Mouse (Mus musculus): ENCODE measurements around the gene Fmnl2.

Fmnl2 gene

DNA sequence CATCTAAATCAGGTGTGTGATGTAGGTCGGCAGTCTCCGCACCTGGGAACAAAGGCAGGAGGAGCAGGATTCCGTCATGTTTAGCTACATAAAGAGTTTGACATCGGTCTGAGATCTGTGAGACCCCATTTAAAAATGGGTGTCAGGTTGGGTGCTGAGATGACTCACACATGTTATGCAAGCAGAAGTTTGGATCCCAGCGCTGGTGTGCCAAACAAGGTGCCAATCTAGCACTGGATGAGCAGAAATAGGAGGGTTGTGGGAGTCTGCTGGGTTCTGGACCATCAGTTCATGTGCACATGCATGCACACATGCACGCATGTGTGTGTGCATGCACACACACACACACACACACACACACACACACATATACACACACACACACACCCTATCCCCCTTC, 129.4 kb downstream of the Fmnl2 start:
- no peak for DNase-seq (ENCODE audit: low spot score)

DNA sequence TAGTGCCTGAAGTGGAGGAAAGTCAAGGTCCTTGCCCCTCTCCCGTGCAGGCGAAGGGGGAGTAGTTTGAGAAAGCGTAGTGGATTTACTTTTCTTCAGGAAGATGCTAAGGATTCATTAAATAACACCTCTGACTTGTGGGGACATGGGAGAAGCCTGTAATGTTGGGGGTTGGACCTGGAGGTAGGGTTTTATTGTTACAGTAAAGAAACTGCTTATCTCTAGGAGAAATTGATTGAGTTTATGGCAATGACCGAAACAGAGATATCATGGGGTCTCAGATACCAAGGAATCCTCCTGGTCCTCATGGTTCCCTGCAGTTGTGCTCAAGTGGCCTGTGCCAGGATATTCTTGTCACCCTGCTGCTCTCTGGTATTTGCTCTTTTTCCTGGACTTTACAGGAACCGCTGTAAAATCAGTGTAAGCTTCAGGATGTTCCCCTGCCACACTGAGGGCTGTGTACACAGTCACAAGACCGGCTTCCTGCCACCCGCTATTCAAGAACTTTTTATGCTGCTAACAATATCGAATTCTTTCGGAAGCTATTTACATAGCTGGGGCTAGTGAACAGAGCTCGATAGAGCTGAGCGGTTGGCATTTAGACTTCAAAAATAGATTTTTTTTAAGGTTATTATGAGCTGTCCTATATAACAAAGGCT, 130.1 kb downstream of the Fmnl2 start:
- DNase-seq (ENCODE audit: low spot score): peak; percentile 39

DNA sequence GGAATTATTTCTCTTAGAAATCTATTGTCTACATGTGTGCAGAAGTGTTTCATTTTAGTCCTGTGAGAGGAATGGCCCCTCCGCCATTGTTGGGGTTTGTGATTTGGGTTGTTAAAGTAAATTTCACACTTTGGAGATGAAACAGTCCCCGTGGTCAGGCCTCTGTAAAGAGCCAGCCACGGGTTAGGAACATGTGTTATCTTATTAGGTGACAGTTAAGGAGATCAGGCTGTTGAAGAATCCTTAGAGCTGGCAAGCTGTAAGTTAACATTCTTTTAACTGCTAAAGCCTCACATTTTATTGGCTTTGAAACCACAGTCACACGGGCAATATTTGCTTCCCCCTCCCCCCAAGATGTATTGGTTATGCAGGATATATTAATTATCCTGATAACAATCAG, 131.7 kb downstream of the Fmnl2 start:
- no peak for DNase-seq (ENCODE audit: low spot score)

DNA sequence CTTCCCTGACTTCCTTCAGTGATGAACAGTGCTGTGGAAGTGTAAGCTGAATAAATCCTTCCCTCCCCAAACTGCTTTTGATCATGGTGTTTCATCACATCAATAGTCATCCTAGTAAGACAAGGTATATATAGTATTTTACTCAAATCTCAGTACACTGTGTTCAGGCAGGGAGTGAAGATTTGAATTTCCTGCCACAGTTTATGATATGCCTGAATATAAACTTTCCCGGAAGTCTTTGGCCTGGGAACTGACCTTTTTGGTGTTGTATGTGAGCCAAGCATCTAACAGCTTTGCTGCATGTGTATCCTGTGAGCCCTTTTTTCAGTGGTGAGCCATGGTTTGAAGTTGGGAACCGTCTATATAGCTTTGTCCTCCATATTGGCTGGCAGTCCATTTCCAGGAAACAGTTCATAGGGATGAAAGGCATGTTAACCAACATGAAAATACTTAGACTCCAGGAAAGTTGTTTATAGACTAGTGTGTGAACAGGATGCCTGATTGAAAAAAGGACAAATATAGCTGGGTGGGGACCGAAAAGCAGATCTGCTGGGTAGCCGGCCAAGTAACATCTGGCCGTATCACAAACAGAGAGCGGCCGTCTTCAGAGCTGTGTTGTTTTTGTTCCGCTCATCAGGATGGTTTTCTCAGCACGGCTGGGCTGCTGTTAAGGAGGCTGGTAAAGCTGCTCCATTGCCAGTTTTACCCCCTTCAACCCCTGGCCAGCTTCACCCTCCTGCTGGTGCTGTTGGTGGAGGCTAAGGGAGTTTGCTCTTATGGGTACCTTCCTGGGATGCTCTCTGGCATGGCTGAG, 133.4 kb downstream of the Fmnl2 start:
- DNase-seq (ENCODE audit: low spot score): no peak

DNA sequence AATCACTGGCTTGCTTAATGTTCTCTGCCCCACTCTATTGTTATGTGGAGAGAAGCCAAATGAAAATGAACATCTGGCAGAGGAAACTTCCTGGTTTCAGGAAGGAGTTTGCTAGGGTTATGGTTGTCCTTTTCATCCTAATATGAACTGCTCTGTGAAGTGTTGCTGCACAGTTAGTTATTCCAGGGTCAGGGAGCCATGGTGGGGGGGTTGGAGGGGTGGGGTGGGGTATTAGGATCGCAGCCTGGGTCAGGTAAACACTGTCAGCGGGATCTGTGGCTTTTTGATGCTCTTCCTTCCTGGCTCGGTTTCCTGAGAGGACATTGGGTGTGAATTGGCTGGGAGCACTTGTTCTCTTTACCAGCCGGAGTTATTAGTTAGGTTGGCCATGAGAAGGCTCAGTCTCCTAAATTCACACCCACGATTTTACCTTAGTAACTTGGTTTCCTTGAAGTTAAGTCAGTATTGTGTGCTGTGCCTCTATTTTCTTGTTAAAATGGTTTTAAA, 134.1 kb downstream of the Fmnl2 start:
- no peak for DNase-seq (ENCODE audit: low spot score)

DNA sequence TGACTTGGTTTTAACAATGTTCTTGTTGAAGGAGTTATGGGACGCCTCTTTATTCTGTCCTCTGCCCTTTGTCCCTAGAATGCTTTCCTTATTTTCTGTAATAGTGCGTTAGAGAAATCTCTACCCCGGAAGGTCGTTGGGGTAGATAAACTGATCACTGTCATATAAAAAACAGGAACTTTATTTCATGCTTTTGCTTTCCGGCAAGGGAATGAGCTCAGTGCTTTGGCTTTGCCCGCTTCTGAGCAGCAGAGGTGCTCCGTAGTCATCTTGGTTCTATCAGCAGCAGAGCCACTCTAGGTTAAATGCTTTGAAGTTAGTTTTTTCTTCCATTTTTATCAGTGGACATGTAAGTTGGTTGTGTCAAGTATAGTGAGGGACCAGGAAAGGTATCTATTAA, 135.6 kb downstream of the Fmnl2 start:
- no peak for DNase-seq (ENCODE audit: low spot score)

DNA sequence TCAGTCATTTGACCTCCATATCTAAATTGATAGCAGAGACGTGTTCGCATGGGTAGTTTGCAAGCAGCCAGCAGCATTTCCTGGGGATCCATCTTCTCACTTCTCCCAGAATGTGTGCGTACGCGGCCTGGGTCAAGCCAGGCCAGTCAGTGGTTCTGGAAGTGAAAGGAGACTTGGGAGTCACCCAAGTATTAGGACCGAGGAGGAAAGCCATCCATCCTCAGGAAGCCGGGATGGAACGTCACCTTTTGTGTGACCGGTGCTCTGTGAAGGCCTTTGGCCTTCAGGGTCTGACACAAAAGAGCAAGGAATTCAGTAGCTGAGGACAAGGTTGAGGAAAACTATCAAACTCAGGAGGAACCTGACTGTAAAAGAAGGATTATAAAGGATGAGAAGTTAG, 136.9 kb downstream of the Fmnl2 start:
- no peak for DNase-seq (ENCODE audit: low spot score)

DNA sequence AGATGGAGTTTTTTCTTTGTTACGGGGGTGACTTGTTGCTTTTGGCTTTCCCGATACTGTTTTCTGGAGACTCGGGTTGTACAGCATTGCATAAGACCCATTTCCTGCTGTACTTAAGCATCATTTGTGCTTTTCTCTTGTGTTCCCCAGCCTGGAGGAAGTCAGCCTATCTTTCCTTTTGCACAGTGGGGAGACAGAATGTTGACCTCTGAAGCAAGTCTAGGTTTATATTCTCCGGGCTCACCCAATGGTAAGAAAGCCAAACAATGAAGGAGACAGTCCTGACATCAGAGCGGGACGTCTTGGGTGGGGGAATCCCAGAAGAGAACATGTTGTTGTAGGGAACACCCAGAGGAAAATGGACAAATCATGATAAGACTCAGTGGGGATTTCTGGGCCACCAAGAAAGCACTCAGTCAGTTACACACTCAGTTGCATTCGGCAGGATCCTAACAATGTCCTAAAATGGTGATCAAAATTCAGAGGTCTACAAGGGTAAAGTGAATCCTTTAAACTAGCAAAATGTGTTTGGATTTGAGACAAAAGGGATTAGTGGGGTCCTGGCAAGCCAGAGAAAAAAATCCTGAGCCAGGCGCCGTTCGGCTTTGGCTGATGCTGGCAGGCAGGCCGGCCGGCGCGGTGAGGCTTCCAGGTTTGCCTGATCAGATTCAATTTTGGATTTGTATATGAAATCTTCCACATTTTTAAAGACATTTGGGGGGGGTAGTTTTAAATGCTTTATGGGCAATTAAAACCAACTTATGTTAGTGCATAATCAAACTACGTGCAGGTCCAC, 140.5 kb downstream of the Fmnl2 start:
- DNase-seq (ENCODE audit: low spot score): no peak

DNA sequence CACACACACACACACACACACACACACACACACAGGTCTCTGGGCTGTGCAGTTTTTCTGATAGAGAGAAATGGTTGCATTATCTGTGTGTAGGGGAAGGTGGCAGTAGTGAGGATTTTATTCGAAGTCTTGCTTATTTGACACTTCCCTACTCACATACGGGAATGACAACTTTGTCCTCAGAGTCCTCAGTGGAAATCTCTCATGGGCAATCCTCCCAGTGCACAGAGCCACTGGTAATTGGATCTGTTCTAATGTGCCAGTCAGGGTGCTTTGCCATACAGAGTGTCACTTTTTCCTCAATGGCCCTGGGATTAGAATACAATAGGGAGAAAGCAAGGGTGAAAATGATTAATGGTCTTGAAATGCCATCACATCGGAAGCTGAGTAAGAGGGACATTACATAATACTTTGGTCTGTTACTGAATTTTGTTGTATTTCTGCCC, 141.9 kb downstream of the Fmnl2 start:
- DNase-seq (ENCODE audit: low spot score): no peak

DNA sequence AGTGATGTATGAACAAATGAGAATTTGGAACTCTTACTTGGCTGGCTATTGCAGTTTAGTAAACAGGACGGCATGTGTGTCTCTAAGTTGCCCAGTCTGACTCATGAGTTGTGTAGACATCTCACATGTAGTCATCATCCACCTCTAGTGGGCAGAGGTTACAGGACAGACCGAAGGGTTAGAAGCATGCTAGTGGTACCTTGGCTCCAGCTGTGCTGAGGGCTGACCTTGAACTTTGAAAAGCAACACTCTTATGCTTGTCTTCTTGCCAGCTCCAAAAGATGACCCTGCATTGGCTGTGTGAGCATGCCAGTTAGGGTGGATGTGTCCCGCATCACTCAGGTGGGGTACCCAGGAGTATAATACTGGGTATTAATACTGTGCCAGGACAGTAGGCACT, 142.8 kb downstream of the Fmnl2 start:
- no peak for DNase-seq (ENCODE audit: low spot score)

DNA sequence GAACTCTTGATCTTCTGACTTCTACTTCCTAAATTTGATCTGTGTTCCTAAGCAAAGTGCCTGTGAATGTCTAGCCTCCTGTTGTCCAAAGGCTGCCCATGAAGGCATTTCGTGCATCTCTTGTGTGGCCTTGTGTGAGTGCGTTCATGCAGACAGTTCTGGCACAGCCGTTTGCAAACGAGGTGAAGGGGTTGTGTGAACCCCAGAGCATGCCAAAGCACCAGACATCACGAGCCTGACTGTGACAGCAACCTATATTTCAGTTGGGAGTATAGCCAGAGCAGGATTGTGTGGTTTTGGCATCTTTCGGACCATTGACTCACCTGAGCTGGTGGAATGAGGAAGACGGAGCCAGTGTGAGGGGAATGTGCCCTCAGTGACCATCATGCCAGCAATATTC, 148.5 kb downstream of the Fmnl2 start:
- no peak for DNase-seq (ENCODE audit: low spot score)

DNA sequence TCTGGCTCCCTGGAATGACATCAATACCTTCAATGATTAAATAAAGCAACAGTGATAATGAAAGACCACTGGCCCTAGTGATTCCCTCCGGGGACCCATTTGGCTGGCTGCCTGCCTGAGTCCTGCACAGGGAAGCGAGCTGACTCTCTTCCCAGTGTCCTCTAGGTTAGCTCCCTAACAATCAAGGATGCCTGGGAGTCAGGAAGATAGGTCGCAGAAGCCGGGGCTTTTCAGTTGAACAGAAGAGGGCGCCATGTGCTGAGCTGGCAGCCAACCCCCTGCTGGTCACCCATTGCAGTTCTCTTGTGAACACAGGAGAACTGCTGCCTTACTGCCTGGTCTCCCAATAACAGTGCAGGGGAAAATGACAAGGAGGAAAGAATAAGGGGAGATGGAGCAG, 149.5 kb downstream of the Fmnl2 start:
- peak; percentile 40 for DNase-seq (ENCODE audit: low spot score)

DNA sequence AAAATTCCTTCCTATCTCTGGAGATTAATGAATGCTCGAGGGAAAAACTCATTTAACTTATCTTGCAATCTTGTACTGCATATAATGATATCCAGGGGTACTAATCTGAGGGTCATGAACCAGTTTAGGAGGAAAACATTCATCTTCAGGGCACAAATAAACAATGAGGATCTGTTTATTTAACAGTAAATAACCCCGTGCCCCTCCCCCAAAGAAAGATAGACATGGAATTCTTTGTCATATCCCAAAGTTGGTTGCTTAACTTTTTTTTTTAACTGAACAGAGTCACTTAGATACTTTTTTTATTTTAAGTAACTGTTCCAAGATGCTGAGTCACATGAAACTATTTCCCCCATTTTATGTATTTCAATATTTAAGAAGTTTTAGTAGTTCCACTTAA, 155.4 kb downstream of the Fmnl2 start:
- DNase-seq (ENCODE audit: low spot score): no peak

DNA sequence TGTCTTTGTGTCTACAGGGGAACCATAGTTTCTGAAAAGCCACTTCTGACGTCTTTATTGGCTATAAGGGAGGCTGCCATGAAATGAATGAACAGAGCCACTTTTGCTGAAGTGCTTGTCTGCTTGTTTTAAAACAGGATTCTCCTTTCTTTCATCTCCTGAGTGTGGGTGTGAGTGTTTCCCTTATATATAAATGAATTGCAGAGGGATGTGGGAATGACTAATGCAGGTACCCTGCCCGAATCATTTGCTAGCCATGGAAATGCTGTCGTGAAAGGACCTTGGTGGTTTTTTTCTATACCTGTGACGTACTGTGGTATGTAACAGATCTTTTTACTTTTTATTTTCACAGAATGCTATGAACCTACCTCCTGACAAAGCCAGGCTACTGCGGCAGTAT, 156.8 kb downstream of the Fmnl2 start:
- no peak for DNase-seq (ENCODE audit: low spot score)

DNA sequence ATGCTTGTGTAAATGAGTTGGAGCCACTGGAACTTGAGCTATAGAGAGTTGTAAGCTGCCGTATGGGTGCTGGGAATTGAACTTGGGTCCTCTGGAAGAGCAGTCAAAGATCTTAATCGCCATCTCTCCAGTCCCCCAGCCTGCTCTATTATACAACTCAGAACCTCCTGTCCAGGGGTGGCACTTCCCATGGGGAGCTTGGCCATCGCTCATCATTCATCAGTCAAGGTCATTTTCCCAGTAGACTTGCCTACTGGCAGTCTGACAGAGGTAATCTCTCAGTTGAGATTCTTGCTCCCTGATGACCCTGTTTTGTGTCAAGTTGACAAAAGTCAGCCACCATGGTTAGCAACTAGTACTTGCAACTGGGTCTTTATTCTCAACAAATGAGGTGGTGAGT, 165.3 kb downstream of the Fmnl2 start:
- no peak for DNase-seq (ENCODE audit: low spot score)

DNA sequence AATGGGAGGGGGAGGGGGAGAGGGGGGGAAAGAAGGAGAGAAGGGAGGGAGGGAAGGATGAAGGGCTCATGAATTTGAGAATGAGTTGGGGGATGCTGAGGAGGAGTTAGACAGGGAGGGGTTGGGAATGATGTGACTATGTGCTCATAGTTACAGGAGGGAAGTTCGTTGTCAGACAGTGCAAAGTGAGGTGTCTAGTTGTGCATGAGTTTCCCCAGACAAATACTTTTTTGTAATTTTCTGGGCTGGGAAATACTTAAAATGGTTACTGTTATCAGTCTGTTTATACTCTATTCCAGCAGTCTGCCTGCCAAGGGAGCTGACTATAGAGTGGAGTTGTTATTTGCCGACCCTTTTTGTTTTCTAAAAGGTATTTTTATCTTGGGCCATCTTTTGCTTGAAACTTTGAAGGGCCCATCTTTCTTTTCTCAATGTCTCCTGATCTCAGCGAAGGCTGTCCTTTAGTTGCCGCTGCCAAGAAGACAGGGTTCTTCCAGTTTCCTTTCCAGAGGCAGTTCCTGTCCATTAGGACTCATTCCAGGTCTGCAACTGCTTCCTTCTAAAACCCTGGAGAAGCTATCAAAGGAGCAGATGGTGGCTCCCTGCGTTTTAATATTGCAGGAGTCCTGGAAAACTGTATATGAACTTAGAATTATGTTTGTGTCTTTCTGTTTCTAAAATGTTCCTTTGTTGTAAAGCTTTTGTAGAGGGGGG, 168.6 kb downstream of the Fmnl2 start:
- no peak for DNase-seq (ENCODE audit: low spot score)

DNA sequence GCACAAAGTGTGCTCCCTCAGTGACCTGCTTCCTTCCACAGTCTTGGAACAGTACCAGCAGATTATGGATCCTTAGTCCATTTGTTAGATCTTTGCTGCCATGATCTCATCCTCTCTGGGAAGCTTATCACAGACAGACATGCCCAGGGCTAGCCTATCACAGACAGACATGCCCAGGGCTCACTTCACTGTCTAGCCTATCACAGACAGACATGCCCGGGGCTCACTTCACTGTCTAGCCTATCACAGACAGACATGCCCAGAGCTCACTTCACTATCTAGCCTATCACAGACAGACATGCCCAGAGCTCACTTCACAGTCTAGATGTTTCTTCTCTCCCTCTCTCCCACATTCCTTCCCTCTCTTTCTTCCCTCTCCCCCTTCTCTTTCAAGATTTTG, 171.2 kb downstream of the Fmnl2 start:
- no peak for DNase-seq (ENCODE audit: low spot score)

DNA sequence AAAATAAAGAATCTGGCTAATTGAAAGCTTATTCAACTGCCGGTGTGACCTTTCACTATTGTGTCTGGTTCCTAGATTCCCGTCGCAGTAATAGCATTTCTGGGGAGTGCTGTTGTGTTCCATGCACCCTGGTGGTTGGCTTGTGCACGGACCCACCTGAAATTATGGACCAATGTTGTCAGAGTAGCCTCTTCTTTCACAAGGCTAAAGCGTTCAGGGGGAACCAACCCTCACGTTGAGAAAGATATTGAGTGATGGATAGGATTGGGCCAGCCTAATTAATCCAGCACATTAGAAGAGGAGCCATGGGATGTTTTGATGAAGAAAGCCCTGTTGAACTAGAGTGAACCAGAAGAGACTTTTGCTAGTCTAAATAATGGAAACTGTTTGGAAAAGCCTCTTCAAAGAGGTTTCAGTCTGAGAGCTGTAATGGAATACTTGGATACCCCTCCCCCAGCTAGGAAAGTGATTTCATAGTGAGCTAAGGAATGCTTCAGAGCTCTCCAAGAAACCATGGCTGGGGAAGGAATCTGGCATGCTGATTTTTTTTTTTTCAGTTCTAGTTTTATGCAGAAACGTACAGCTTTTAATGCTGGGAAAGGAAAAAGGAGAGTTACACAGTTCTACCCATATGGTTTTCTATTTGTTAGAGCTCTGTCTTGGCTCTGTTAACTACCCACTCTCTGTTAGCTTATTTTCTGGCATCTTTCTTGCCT, 172.2 kb downstream of the Fmnl2 start:
- DNase-seq (ENCODE audit: low spot score): no peak

DNA sequence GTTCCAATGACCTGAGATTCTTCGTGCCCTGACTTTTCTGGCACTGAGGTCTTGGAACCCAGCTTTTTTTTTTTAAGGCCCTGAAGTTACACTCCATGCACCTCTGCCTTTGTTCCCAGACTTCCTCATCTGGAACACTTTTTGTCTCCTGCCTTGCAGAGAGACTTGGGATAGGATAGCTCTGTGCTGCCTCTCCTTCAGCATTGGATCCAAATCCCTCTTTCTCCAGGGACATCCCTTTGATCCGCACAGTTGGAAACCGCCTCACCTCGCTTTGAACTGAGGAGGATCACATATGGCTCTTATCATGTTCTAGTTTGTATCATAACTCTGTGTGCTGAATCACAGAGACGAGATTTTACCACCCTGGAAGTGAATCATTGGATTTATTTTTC, 172.8 kb downstream of the Fmnl2 start:
- no peak for DNase-seq (ENCODE audit: low spot score)

DNA sequence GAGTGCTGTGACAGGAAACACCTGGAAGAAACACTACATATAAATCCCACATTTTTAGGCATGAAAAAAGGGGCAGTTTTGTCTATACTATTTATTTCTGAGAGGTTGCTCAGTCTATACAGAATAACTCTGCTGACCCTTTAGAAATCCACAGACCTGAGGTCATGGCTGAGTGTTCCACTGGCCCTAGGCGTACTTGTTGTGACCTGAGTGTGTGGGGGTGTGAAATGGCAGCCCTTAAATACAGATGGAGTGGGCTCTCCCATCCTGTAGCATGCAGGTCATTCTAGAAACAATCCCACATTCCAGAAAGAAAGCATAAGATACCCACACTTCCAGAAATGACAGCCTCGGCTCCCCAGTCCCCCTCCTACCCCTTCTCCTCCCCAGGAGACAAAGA, 180.6 kb downstream of the Fmnl2 start:
- DNase-seq (ENCODE audit: low spot score): no peak

DNA sequence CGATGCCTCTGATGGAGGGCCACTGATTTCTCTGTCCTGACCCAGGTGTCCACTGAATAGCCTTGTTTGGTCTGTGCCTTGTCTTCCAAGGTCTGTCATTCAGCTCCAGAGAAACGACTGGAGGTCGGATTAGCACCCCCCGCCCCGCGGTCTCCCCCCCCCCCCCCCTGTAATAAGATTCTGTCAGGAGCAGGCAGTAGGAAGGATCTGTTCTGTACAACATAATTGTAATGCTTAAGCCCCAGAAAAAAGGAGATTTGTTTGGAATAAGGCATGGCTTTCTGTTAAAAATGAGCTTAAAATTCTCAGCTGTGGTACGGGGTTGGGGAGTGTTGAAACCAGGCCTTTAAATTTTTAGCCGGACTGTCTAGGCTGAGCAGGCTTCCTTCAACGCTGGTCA, 181.1 kb downstream of the Fmnl2 start:
- no peak for DNase-seq (ENCODE audit: low spot score)

DNA sequence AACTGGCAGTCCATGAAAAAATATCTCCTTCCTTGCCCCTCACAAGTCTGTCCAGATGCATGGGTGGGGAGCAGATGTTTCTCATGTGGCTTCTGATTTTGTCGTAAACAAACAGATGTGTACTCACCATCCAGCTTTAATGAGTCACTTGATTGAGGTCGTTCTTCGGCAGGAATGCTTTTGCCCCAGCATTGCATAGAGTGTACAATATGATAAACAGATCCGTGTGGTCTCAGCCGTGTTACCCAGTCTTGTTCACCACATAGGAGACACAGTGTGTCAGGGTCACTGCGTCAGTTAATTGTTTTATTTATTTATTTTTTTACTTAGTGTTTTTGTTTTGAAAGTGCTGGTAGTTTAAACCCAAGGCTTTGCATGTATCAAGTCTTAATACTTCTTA, 189.4 kb downstream of the Fmnl2 start:
- DNase-seq (ENCODE audit: low spot score): no peak
